Mouse (Mus musculus) small intestine, adult 2 months (tissue): ENCODE results near the gene H2-Q7.
"Not testable (repeated sequence)": the region's sequence is repeated elsewhere in the genome, so short reads cannot be mapped to it uniquely, and the experiment has no call there.

Experiments used
- CTCF ChIP-seq: fragments of 200-500 bp; IDR thresholded peaks from 2 replicates; pipeline ENCODE4 v1.5.1; 2012; ENCODE audit warnings: low read depth, mild to moderate bottlenecking, control low read depth, inconsistent platforms, low read length, moderate library complexity, mixed read lengths; ENCODE audit not compliant: insufficient replicate concordance, insufficient read length; ENCODE audit errors: extremely low read depth
- POLR2A ChIP-seq: fragments of 200-500 bp; IDR thresholded peaks from 2 replicates; pipeline ENCODE4 v1.6.1; 2012; ENCODE audit warnings: low read depth, mild to moderate bottlenecking, control low read depth, inconsistent platforms, low read length, moderate library complexity

- TF ChIP-seq POLR2A, CTCF: not testable (repeated sequence)
Measured at GRCm38 (mm10) chr17:35415273-35416129, 23.5 kb upstream of the H2-Q7 start.
